Mouse (Mus musculus) CH12.LX (cell line): ENCODE measurements at regions not wholly inside any gene's neighbourhood (a gene's known extent, or its start where the extent isn't known, plus 50 kb on each side); places are given as distances from the start of the nearest gene placed in this dataset.
A peak's percentile ranks its signal among the peaks of the same experiment; 100 is the strongest.

Experiments
- DNase-seq: peaks from one replicate; pipeline ENCODE4 v3.0.0-alpha.2; 2013; ENCODE audit errors: extremely low read depth
- H3K27ac ChIP-seq: 2 replicates; pipeline ENCODE4 v1.5.1; 2012; ENCODE audit warnings: low read depth, mild to moderate bottlenecking, control low read depth, moderate library complexity; ENCODE audit not compliant: insufficient read depth
- H3K27me3 ChIP-seq: replicated peaks from 2 replicates; pipeline ENCODE3; 2012; ENCODE audit warnings: inconsistent platforms
- H3K36me3 ChIP-seq, 2 experiments: replicated peaks in 1 of 2; 2 replicates each; pipeline versions ENCODE3 to v1.6.1; 2012; ENCODE audit warnings: inconsistent platforms in 1 of 2, low read length in 1 of 2, mild to moderate bottlenecking in 1 of 2, mixed read lengths in 1 of 2, moderate library complexity in 1 of 2; ENCODE audit not compliant: control insufficient read depth in 1 of 2, insufficient read depth in 1 of 2
- H3K4me1 ChIP-seq, 2 experiments: 2 replicates each; pipeline ENCODE4 v1.6.1; 2012; ENCODE audit warnings: inconsistent platforms in 1 of 2, moderate library complexity in 1 of 2; ENCODE audit not compliant: insufficient read depth in 2 of 2, control insufficient read depth in 1 of 2
- H3K4me2 ChIP-seq: 2 replicates; pipeline ENCODE4 v1.6.1; 2012; ENCODE audit warnings: low read depth, mild to moderate bottlenecking, control low read depth; ENCODE audit not compliant: poor library complexity, insufficient read depth, severe bottlenecking
- H3K4me3 ChIP-seq, 3 experiments: fragments of 150-350 bp in 1 of 3; sonication (generic) in 1 of 3; replicated peaks in 1 of 3; 2 replicates each; pipeline versions ENCODE3 to v1.5.1; 2011 to 2012; ENCODE audit warnings: low read depth in 2 of 3, low read length in 2 of 3, mild to moderate bottlenecking in 2 of 3, moderate library complexity in 2 of 3, control low read depth in 1 of 3, improper control_type of control experiment in 1 of 3, inconsistent platforms in 1 of 3, mixed read lengths in 1 of 3; ENCODE audit not compliant: poor library complexity in 1 of 3
- H3K79me2 ChIP-seq: replicated peaks from 2 replicates; pipeline ENCODE4 v1.6.1; 2012; ENCODE audit warnings: mild to moderate bottlenecking, moderate library complexity; ENCODE audit not compliant: control insufficient read depth, poor library complexity, insufficient read depth, severe bottlenecking; ENCODE audit errors: extremely low read depth
- H3K9ac ChIP-seq: 2 replicates; pipeline ENCODE4 v1.6.1; 2012; ENCODE audit warnings: low read depth, mild to moderate bottlenecking, control low read depth, moderate library complexity; ENCODE audit not compliant: insufficient read depth
- H3K9me3 ChIP-seq: replicated peaks from 2 replicates; pipeline ENCODE3; 2012; ENCODE audit warnings: low read length, inconsistent platforms, mixed read lengths
- BHLHE40 ChIP-seq: IDR thresholded peaks from 2 replicates; pipeline ENCODE4 v1.6.1; 2011; ENCODE audit warnings: mild to moderate bottlenecking, low read depth, low read length, improper control_type of control experiment
- CTCF ChIP-seq, 2 experiments: IDR thresholded peaks in 1 of 2; conservative IDR thresholded peaks in 1 of 2; 2 replicates each; pipeline ENCODE4 v1.5.1; 2011 to 2012; ENCODE audit warnings: low read depth in 2 of 2, low read length in 2 of 2, improper control_type of control experiment in 1 of 2, inconsistent platforms in 1 of 2, mild to moderate bottlenecking in 1 of 2, moderate library complexity in 1 of 2
- GABPA ChIP-seq: IDR thresholded peaks from 2 replicates; pipeline ENCODE4 v1.6.1; 2012; ENCODE audit warnings: low read depth, low read length, improper control_type of control experiment, inconsistent platforms; ENCODE audit not compliant: insufficient replicate concordance
- JUND ChIP-seq: conservative IDR thresholded peaks from 2 replicates; pipeline ENCODE4 v1.6.1; 2011; ENCODE audit warnings: low read depth, low read length, improper control_type of control experiment
- MEF2A ChIP-seq: IDR thresholded peaks from 2 replicates; pipeline ENCODE4 v1.6.1; 2014; ENCODE audit warnings: low read depth, mild to moderate bottlenecking, inconsistent platforms, low read length, improper control_type of control experiment, borderline replicate concordance
- MYC ChIP-seq: IDR thresholded peaks from 2 replicates; pipeline ENCODE4 v1.6.1; 2011; ENCODE audit warnings: low read depth, mild to moderate bottlenecking, improper control_type of control experiment, low read length
- NRF1 ChIP-seq: IDR thresholded peaks from 2 replicates; pipeline ENCODE4 v1.6.1; 2014; ENCODE audit warnings: low read depth, mild to moderate bottlenecking, inconsistent platforms, low read length, improper control_type of control experiment, moderate library complexity
- POLR2A ChIP-seq: IDR thresholded peaks from 2 replicates; pipeline ENCODE4 v1.6.1; 2011; ENCODE audit warnings: low read depth, mild to moderate bottlenecking, improper control_type of control experiment, low read length
- POLR2AphosphoS2 ChIP-seq: IDR thresholded peaks from 2 replicates; pipeline ENCODE4 v1.6.1; 2011; ENCODE audit warnings: low read depth, low read length, improper control_type of control experiment
- RAD21 ChIP-seq: IDR thresholded peaks from 2 replicates; pipeline ENCODE4 v1.6.1; 2011; ENCODE audit warnings: low read depth, mild to moderate bottlenecking, low read length, improper control_type of control experiment, moderate library complexity
- RCOR1 ChIP-seq: conservative IDR thresholded peaks from 2 replicates; pipeline ENCODE4 v1.6.1; 2012; ENCODE audit warnings: low read depth, mild to moderate bottlenecking, inconsistent platforms, low read length, improper control_type of control experiment
- TCF12 ChIP-seq: IDR thresholded peaks from 2 replicates; pipeline ENCODE4 v1.6.1; 2014; ENCODE audit warnings: low read depth, mild to moderate bottlenecking, inconsistent platforms, low read length, improper control_type of control experiment
- UBTF ChIP-seq: IDR thresholded peaks from 2 replicates; pipeline ENCODE4 v1.6.1; 2012; ENCODE audit warnings: low read depth, mild to moderate bottlenecking, inconsistent platforms, low read length, improper control_type of control experiment, moderate library complexity
- USF1 ChIP-seq: IDR thresholded peaks from 2 replicates; pipeline ENCODE4 v1.6.1; 2014; ENCODE audit warnings: low read depth, mild to moderate bottlenecking, inconsistent platforms, low read length, improper control_type of control experiment
- ZC3H11A ChIP-seq: IDR thresholded peaks from 2 replicates; pipeline ENCODE4 v1.6.1; 2012; ENCODE audit warnings: low read depth, mild to moderate bottlenecking, inconsistent platforms, low read length, improper control_type of control experiment
- ZKSCAN1 ChIP-seq: IDR thresholded peaks from 2 replicates; pipeline ENCODE4 v1.6.1; 2012; ENCODE audit warnings: low read depth, inconsistent platforms, low read length, improper control_type of control experiment, borderline replicate concordance
- ZMIZ1 ChIP-seq: IDR thresholded peaks from 2 replicates; pipeline ENCODE4 v1.6.1; 2012; ENCODE audit warnings: low read depth, mild to moderate bottlenecking, inconsistent platforms, low read length, improper control_type of control experiment
- dilution Hi-C: fragments of 300-500 bp; cut with MboI; formaldehyde crosslinking; loops from 2 replicates; pipeline ENCODE4 v1.14.3; 2020; ENCODE audit warnings: low sequenced_read_pairs; ENCODE audit not compliant: extremely low pct_unique_long_range_greater_than_20kb, extremely low pct_ligation_motif_present
- in situ Hi-C: fragments of 300-500 bp; cut with MboI; formaldehyde crosslinking; loops from 3 replicates; pipeline ENCODE4 v1.14.3; 2019; ENCODE audit warnings: low sequenced_read_pairs, low pct_ligation_motif_present, low pct_unique_long_range_greater_than_20kb, mixed read lengths

DNA sequence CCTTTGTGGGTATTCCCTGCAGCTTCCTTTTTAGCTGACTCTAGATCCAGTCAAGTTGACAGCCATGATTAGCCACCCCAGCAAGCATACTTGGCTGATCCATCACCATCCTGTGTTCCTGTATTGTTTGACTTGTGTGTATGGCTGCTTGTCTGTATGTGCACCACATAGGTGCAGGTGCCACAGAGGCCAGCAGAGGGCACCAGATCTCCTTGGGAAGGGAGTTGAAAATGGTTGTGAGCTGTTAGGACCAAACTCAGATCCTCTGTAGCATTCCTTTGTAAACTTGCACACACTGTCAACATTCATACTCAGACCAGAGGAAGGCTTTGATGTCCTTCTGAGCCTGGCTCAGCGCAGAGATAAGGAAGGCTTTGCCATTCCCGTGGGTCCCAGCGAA is 169.0 kb upstream of the Sfswap start:
- TF ChIP-seq TCF12: no peak
- 0 out of 4 replicates have a peak, but pooled peaks of 1 of the 2 experiments have one; percentile 6 for TF ChIP-seq CTCF (conservative IDR thresholded peaks at IDR 0.05 in 1 of 2, IDR thresholded peaks at IDR 0.05 in 1 of 2; ENCODE audit: low read depth in 2 of 2, low read length in 2 of 2)
- TF ChIP-seq BHLHE40: no peak
- no peak for TF ChIP-seq USF1
- no peak for TF ChIP-seq JUND
- TF ChIP-seq ZMIZ1: no peak
- no peak for TF ChIP-seq POLR2A
- no peak for DNase-seq
- Histone ChIP-seq H3K4me2 (no peak overlapping the region), H3K9me3 (peaks cover 69% of the 10 kb centered on the region), H3K27me3 (no peaks in the 10 kb centered on the region), H3K27ac (no peak overlapping the region), H3K36me3 (no peaks in the 10 kb centered on the region), H3K4me1 (no peaks in the 10 kb centered on the region), H3K79me2 (no peaks in the 10 kb centered on the region), H3K9ac (no peak overlapping the region), H3K4me3 (no peak overlapping the region)
- dilution Hi-C loops: no loop called here
- in situ Hi-C loops: no loop called here

- H3K4me2 ChIP-seq: no peak overlapping the region
- TF ChIP-seq NRF1 (no peak), RAD21 (no peak)
- no peak overlapping the region for H3K4me3 ChIP-seq
- peaks cover 3% of the 10 kb centered on the region for H3K27me3 ChIP-seq
- H3K4me1 ChIP-seq: no peaks in the 10 kb centered on the region
- DNase-seq: no peak
- H3K79me2 ChIP-seq: no peaks in the 10 kb centered on the region
- no peaks in the 10 kb centered on the region for H3K36me3 ChIP-seq
- no peak overlapping the region for H3K27ac ChIP-seq
- no peak overlapping the region for H3K9ac ChIP-seq
- dilution Hi-C loops: no loop called here
- in situ Hi-C loops: no loop called here
- peaks cover 40% of the 10 kb centered on the region for H3K9me3 ChIP-seq
These were observed 162.5 kb upstream of the Sfswap start for GRCm38 (mm10) chr5:129338511-129338910.

GRCm38 (mm10) chr5:129344038-129344437 is 157.0 kb upstream of the Sfswap start:
- in situ Hi-C loops: loop anchor here (10.0 kb wide), 1 partner anchor 149 kb away; no protein-coding TSS in a partner anchor
- TF ChIP-seq ZMIZ1: no peak
- no peak for TF ChIP-seq RCOR1
- TF ChIP-seq USF1: no peak
- no peak for TF ChIP-seq MYC
- TF ChIP-seq ZKSCAN1: no peak
- TF ChIP-seq ZC3H11A: no peak
- no peak for TF ChIP-seq POLR2AphosphoS2
- TF ChIP-seq CTCF (conservative IDR thresholded peaks at IDR 0.05 in 1 of 2, IDR thresholded peaks at IDR 0.05 in 1 of 2; ENCODE audit: low read depth in 2 of 2, low read length in 2 of 2): no peak
- no peak for TF ChIP-seq GABPA
- TF ChIP-seq UBTF: no peak
- no peak for TF ChIP-seq NRF1
- TF ChIP-seq MEF2A: no peak
- TF ChIP-seq, all 38 proteins: peak for 0
- Histone ChIP-seq H3K79me2 (no peaks in the 10 kb centered on the region), H3K27ac (no peak overlapping the region), H3K9ac (no peak overlapping the region), H3K36me3 (no peaks in the 10 kb centered on the region), H3K27me3 (peaks cover 2% of the 10 kb centered on the region), H3K9me3 (peaks cover 44% of the 10 kb centered on the region), H3K4me2 (no peak overlapping the region), H3K4me1 (no peaks in the 10 kb centered on the region), H3K4me3 (no peak overlapping the region)
- dilution Hi-C loops: no loop called here
- no peak for DNase-seq
